Mouse (Mus musculus) layer of hippocampus, adult 11-12 months (tissue): ENCODE measurements around the gene Tm7sf3.
A peak's percentile ranks its signal among the peaks of the same experiment; 100 is the strongest.

Source experiments
- DNase-seq: peaks from one replicate; pipeline ENCODE4 v3.0.0; 2022; ENCODE audit warnings: low spot score

Tm7sf3 gene

DNA sequence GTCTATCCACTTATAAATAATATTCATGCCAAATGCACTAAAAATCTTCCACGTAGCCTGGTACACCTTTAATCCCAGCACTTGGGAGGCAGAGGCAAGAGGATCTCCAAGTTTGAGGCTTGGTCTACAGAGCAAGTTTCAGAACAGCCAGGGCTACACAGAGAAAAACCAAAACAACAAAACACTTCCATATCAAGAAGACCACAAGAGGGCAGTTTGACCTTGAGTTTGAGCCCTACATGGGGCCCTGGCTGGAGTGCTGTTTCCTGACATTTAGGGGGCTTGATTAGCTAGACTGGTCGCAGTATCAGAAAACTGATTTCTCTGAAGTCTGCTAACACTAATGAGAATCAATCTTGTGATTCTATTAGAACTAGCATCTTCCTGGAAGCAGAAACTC is 18.0 kb upstream of the Tm7sf3 start:
- DNase-seq: no peak

DNA sequence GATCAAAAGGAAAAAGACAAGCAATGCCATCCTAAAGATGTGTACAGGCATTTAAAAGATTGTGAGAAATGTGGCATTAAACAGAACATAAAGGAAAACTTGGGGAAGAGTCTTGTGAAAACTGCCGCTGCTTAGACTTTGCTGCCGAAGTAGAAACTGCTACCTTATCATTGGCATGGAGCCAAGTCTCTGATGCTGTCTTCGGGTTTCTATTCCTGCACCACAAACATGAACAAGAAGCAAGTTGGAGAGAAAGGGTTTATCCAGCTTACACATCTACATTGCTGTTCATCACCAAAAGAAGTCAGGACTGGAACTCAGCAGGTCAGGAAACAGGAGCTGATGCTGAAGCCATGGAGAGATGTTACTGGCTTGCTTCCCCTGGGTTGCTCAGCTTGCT is 10.6 kb upstream of the Tm7sf3 start:
- no peak for DNase-seq

DNA sequence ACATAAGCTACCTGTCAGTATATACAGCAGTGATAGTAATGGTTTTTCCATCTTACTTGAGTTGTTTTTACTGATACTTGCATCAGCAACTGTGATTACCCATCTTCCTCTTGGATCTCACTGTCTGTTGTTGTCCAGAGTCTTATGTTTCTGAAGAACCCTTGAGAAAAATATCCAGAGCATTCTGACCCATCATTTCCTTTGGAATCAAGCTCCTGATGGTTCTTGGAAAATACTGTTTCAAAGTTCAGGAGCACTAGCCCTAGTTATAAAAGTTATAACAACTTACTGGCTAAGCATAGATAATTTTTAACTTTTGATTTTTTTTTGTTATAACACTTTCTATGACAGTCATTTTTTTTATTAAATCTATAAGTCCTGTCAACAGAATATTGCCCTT is 8.8 kb upstream of the Tm7sf3 start:
- no peak for DNase-seq

DNA sequence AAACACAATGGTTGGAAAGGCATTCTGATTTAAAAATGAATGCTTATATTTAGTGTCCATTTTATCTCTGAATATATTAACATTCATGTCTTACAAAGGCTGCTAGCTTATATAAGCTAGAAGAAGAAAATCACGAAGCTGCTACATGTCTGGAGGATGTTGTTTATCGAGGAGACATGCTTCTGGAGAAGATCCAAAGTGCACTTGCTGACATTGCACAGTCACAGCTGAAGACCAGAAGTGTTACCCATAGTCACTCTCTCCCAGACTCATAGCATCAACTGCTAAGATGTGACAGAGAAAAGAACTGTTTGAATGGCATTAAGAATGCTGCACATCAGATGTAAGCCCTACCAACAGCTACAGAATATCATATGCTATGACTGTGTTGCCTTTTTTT is 7.4 kb upstream of the Tm7sf3 start:
- no peak for DNase-seq

DNA sequence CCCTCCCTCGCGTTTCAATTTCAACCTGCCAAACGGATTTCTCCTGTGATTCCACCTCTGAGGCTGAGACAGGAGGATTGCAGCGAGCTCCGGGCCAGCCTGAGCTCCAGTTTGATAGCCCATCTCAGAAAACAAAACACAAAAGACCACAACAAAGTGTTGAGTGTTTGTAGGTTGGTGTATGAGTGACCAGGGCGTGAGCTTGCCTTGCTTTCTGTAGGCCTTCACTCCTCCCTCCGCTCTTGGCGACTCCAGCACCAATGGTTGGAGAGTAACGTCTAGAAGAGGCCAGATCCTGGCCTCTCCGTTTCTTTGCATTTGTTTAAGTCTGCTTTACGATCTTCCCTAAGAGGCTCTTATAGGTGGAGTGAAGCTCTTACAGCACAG is 553 bp upstream of the Tm7sf3 start:
- DNase-seq: no peak

DNA sequence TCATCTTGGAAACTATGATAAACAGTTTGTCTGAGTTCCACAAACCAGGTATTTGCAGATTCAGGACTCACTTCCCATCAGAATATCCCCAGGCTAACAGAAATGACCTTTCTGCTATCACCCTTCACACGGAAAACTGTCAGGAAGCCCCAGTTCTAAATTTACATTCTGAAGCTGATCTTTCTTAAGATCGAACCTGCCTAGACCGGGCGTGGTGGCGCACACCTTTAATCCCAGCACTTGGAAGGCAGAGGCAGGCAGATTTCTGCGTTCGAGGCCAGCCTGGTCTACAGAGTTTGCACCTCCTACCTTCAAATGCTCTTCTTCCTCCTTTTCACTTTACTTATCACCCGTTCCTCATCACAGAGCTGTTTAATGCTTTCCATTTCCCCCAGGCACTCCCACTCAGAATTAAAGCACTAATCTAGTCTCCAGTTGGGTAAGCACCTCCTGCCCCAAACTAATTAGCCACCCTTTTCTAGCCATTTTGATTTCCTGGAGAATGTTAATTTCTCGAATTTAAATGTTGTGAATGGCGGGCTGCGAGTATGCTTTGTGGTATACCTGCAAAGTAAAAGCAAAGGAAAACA is 908 bp downstream of the Tm7sf3 start:
- DNase-seq: no peak

DNA sequence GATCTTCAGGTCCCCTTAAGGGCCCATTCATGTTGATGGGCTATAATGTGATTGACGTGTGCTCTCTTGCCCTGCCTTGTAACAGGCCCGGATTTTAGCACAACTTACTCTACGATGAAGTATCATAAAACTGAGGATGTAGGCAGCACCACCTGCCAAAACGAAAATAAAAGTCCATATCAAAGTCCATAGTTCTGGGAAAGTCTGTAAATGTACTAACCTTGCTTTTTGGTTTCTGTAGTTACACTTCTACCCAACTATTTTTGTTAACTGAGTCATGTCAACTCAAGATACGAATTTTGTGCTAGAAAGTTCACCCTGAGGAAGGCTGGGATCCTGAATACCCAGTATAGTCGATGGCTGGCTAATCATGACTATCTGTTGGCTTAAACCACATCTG is 1.6 kb downstream of the Tm7sf3 start:
- no peak for DNase-seq

DNA sequence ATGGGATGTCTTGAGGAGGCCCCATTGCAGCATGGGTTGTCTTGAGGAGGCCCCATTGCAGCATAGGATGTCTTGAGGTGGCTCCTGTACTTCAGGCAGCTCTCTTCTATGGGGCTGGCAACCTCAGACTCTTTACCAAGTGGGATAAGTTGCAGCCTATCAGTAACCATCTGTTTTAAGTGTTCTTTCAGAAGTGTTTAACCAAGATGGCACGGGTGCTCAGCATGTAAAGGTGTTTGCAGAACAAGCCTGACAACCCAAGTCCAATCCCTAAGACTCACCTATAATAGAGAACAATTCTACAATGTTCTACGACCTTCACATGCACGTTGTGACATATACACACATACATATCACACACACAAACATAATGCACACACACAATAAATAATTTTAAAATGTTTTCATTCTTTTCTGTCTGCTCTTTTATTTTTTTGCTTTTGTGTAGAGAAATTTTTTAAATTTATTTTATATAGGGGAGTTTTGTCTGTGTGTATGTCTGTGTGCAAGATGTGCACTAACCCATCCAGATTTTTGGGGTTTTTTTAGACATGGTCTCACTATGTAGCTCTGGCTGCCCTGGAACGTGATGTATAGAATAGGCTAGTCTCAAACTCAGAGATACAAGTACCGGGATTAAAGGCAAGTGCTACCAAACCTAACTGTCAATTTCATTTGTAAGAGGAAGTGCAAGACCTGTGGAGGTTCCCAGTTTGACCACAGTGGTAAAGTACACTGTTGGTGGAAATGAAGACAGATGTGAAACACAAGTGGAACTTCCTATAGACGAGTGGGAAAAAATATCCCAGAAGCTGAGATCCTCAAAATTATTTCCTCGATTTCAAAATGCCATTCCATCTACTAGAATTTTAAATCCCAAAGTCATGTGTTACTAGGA is 2.3 kb downstream of the Tm7sf3 start:
- no peak for DNase-seq

DNA sequence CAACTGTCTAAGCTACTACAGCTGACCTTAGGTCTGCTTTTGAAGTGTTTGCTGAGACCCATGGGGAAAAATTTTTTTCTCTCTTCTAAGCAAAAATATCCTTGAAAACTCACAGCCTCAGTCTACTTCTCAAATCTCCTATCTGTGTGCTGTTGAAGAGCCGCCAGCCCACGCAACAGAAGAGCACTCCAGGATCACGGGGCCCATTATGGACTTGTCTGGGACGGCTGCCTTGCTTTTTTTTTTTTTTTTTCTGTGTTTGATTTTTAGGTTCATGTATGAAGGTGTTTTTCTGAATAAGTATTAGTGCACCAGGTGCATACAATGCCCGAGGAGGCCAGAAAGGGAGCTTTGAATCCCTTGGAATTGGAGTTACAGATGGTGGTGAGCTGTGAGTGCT is 6.1 kb downstream of the Tm7sf3 start:
- no peak for DNase-seq

DNA sequence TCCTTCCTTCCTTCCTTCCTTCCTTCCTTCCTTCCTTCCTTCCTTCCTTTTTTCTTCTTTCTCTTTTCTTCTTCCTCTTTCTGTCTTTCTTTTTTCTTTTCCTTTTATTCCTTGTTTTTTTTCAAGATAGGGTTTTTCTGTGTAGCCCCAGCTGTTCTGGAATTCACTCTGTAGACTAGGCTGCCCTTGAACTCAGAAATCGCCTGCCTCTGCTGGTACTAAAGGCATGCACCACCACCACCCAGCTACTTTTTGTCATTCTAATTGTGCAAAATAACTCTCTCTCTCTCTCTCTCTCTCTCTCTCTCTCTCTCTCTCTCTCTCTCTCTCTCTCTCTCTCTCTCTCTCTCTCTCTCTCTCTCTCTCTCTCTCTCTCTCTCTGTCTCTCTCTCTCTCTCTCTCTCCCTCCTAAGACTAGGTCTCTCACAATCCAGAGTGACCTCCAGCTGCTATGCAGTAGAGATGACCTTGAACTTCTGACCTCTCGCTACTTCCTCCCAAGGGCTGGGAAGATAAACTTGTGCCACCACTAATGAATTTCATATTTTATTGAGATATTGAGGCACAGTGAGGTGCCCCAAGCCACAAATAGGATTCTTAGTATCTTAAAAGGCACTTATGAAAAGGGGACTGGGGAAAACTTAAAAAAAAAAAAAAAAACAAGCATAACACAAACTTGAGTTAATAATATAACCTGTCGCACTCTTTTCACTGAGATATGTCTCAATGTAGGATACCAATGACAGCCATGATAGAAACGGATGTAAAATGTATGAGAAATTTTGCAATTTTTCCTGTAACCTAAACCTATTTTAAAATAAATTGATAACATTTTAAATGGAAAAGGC is 7.6 kb downstream of the Tm7sf3 start:
- DNase-seq: no peak

DNA sequence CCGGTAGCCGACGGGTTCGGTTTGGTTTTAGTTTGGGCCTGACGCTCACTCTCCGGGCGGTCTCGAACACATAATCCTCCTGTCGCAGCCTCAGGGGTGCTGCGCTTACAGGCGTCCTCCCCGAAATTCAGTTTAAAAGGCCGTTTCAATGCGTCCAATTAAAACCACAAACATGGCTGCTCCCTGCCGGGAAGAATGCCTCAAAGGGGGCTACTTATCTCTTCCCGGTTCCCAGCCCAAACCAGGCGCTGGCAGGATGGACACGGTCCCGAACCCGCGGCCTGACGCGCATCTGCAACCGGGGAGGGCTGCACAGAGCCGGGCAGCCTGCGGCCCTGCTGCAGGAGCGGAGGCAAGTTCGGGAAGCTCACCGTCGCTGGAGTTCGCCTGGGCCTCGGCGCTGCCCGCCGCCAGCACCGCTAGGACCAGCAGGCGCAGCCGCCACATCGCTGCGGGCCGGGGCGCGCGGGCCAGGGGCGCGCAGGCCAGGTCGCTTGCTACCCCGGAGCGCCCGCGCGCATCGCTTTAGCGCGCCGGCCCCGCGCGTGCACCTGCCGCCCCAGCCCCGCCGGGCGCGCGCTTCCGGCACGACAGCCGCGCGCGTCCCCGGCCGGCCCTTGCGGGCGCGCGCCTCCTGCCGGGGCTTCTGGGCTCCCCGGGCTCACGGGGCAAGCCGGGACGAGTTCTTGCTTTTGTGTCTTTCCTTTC is 8.5 kb downstream of the Tm7sf3 start:
- DNase-seq: peak; percentile 71

DNA sequence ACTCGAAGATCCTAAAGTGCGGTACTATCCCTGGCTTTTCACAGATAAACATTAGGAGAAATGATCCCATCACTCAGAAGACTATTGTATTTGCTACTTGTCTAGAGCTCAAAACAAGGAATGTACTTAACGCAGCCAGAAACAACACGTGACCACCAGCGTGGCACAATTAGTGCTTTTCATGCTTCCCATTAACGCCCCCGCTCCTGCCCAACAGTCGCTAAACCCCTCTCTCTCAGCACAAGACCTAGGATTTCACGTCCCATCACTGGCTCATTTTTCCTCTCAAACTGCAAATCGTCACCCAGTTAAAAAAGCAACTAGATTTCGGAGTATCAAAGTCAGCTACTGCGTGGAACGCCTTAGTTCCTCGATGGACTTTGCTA is 9.0 kb downstream of the Tm7sf3 start:
- peak; percentile 62 for DNase-seq

DNA sequence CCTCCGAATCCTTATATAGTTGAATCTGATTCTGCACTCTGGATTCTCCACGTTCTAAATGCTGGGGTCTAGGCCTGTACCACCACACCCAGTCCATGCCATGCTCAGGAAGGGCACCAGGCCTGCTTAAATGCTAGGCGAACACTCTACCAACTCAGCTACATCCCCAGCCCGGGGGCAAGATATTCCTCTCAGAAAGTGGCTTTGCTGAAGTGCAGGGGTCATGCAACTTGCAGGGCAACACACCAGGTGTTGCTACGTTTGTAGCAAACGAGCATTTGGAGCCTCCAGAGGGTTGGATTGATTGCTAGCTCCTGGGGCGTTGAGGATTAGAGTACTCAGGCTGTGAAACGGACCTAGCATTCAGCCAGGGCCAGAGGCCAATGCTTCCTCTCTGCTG is 9.5 kb downstream of the Tm7sf3 start:
- peak; percentile 20 for DNase-seq

DNA sequence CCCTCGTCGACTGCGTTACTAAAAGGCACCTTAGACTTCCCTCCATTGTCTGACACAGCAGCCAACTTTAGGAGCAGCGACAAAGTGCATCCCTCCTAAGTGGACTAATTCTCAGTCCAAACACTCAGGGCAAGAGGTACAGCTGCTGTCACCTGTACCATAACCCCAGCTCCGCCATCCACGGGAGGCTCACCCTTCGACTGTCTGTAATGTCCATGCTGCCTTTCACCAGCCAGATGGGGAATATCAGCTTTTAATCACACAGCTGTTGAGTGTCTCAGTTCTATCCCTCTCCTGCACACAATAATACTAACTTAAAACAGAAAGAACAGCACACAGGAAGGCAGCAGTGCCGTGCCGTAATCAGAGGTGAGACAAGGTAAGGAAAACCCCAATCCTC is 10.2 kb downstream of the Tm7sf3 start:
- no peak for DNase-seq

DNA sequence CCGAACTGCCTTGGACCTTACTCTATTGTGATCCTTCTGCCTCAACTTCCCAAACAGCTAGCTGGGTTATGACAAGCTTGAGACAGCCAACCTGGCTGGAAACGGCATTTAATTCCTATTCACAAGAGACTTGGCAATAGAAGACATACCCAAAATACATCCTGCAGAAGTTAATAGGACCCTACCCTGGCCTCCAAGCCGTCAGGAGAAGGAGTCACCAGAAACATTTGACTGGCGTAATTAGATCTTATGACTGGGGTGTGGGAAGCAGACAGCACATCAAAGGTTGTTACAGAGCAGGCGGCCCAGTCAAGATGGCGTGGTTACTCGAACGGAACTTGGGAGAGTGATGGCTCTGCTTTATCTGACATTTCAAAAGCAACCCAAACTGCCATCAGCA is 10.8 kb downstream of the Tm7sf3 start:
- DNase-seq: no peak

DNA sequence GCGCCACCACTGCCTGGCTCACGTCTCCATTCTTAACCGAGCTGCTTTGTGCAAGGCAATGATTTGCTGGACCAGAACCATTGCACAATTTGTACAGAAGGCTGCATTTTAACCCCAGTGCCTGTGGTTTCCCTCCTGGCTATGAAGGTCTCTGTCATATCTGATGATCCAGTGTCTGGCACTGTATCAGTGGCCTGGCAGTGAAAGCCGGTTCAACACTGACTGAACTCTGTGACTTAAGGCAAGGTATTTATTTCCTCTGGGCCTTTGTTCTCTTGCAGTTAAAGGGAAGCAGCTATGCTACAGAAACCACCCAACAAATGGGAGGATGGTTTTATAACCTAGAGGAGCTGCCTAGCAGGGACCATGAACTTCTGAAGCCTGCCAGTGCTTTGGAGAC is 11.7 kb downstream of the Tm7sf3 start:
- DNase-seq: no peak

DNA sequence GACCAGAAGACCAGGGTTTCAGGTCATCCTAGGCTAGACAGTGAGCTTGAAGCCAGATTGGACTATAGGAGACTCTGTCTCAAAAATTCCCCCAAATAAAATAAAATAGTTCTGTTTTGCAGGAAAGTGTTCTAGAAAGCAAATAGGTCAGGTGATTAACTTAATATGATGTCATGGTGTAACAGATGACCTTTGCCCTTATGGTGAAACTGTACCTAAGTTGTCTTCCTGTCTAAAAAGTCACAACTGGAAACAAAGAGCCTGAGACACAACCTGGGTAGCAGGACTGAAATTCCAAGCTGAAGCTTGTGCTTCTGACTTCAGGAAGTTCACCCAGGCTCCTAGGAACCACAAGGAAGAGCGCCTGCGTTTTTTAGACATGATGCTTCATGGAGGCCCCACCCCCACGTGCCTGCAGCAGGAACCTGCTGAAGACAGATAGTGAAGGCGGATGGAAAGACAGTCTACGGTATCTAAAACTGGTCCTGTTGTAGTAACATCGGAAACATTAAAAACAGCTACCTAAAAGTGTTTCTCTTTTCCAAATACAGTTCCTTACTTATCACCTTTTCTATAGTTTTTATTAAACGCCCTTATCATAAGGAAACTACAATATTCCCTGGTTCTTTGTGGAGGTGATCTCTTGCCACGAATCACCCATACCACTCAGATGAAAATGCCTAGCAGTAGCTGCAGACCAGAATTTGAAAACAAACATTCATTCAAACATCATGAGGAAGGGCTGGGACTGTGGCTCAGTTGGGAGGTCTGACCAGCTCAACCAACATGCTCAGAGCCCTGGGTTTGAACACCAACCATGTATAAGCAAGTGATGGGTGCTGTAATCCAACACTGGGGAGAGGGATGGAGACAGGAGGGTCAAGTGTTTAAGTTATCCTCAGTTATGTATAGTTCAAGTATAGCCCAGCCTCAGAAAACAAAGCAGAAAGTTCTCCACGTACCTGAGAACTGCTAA is 12.6 kb downstream of the Tm7sf3 start:
- no peak for DNase-seq

DNA sequence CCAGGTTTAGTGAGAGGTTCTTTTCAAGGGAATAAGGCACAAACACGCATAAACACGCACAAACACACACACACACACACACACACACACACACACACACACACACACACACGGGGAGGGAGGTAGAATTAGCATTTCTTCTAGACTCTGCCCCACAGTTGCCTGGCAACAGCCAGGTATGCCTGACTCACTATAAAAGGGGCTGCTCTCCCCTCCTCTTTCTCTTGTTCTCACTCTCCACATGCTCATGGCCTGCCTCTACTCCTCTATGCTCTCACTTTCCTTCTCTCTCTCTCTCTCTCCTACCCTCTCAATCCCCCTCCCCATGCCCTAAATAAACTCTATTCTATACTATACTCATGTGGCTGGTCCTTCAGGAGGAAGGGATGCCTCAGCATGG is 14.5 kb downstream of the Tm7sf3 start:
- DNase-seq: no peak

DNA sequence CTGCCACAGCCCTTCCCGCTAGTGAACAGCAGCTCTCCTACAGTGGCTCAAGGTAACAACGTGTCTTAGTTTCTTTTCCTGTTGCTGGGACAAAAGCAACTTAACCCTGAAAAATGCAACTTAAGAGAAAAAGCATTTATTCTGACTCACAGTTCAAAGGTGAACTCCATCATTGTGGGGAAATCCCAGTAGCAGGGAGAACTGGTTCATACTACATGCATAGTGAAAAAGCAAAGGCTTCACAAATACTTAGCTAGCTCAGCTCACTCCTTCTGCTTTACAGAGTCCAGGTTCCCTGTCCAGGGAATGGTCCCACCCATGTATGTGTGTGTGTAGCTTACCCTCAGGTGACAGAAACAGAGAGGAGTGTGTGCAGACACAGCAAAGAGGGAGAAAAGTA is 26.0 kb downstream of the Tm7sf3 start:
- DNase-seq: no peak

DNA sequence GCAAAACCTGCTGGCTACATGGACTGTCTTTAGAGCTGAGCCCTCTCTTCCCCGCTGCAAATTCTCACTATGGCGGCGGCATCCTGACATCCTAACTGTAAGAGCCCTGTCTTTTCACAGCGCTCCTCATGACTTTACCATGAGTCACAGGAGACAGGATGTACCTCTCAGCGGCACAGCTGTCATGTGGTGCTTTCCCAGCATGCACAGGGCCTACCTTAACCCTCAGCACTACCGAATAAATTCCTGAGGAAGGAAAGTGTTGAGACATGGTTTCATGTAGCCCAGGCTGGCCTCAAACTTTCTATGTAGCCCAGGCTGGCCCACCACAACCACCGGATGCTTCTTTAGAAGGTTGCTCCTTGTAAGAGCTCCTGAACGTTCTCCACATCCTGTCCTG is 26.7 kb downstream of the Tm7sf3 start:
- no peak for DNase-seq

DNA sequence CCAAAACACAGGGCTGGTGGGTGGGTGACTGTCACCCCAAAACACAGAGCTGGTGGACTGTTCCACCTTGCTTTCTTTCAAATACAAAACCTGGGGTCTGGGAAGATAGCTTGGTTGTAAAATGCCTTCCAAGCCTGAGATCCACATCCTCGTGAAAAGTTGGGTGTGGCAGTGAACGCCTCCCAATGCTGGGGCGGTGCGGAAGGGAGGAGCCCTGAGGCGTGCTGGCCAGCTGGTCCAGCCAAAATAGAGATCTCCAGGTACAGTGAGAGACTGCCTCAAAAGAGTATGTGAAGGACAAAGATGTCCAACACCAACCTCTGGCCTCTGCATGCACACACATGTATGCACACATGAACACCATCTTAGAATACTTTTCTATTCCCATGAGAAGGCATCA is 28.1 kb downstream of the Tm7sf3 start:
- DNase-seq: no peak
